Mouse (Mus musculus) embryonic facial prominence, embryonic 10.5 days (tissue): ENCODE results near the gene Trib2. TPM values are rescaled to one million over a fixed set of nuclear protein-coding genes. Genes with fewer than 3 reads are reported as not detected.

Experiments
- DNase-seq: peaks from one replicate; pipeline ENCODE4 v3.0.0-alpha.2; 2017; ENCODE audit warnings: low spot score
- H3K27ac ChIP-seq: fragments of 300-500 bp; sonication (generic); replicated peaks from 2 replicates; pipeline ENCODE4 v1.5.1; 2016; ENCODE audit warnings: mild to moderate bottlenecking
- H3K27me3 ChIP-seq: fragments of 300-500 bp; sonication (generic); replicated peaks from 2 replicates; pipeline ENCODE4 v1.6.1; 2016; ENCODE audit warnings: low read depth, mild to moderate bottlenecking; ENCODE audit not compliant: poor library complexity, severe bottlenecking
- H3K36me3 ChIP-seq: fragments of 300-500 bp; sonication (generic); replicated peaks from 2 replicates; pipeline ENCODE4 v1.6.1; 2016; ENCODE audit warnings: mild to moderate bottlenecking, moderate library complexity
- H3K4me1 ChIP-seq: fragments of 300-500 bp; sonication (generic); 2 replicates; pipeline ENCODE4 v1.6.1; 2016
- H3K4me3 ChIP-seq: fragments of 300-500 bp; sonication (generic); 2 replicates; pipeline ENCODE4 v1.5.1; 2016; ENCODE audit warnings: mild to moderate bottlenecking, moderate library complexity
- H3K9me3 ChIP-seq: fragments of 300-500 bp; sonication (generic); 2 replicates; pipeline ENCODE4 v1.6.1; 2016; ENCODE audit warnings: mild to moderate bottlenecking
- WGBS: fragments of 180-500 bp; shearing (Covaris S2); methylation state at CpG from one replicate; pipeline ENCODE4 v1.1.7; 2016; 5-methylcytosine and 5-hydroxymethylcytosine counted together
- polyA plus RNA-seq: library from polyadenylated mRNA; unstranded; fragments of >200 nt; fragmentation: Nextera tagmentation; extraction: Ambion mirVana; gene quantifications from 2 replicates; pipeline ENCODE4 v1.2.1, GENCODE M21; 2016

Trib2 gene
- polyA plus RNA-seq, 1 experiment from 2014 or later, result 43.4 TPM

GRCm38 (mm10) chr12:15831941-15832673, 15.4 kb upstream of the Trib2 start:
- 87% methylated on average over 3 of the region's 3 CpGs for WGBS
- H3K9me3 ChIP-seq, result no peaks in the 10 kb centered on the region
- H3K27ac ChIP-seq, result no peak overlapping the region
- DNase-seq, result no peak
- H3K36me3 ChIP-seq, result no peaks in the 10 kb centered on the region
- H3K4me1 ChIP-seq, result no peaks in the 10 kb centered on the region
- no peaks in the 10 kb centered on the region for H3K27me3 ChIP-seq
- no peak overlapping the region for H3K4me3 ChIP-seq

GRCm38 (mm10) chr12:15830750-15831149, 14.0 kb upstream of the Trib2 start:
- WGBS, result 82% methylated on average over 3 of the region's 3 CpGs
- no peaks in the 10 kb centered on the region for H3K27me3 ChIP-seq
- no peak overlapping the region for H3K27ac ChIP-seq
- no peaks in the 10 kb centered on the region for H3K36me3 ChIP-seq
- no peaks in the 10 kb centered on the region for H3K9me3 ChIP-seq
- no peaks in the 10 kb centered on the region for H3K4me1 ChIP-seq
- H3K4me3 ChIP-seq, result no peak overlapping the region
- no peak for DNase-seq

GRCm38 (mm10) chr12:15828815-15829398, 12.2 kb upstream of the Trib2 start:
- no peaks in the 10 kb centered on the region for H3K36me3 ChIP-seq
- no peak for DNase-seq
- no peak overlapping the region for H3K27ac ChIP-seq
- H3K9me3 ChIP-seq, result no peaks in the 10 kb centered on the region
- no peaks in the 10 kb centered on the region for H3K4me1 ChIP-seq
- 83% methylated on average over 2 of the region's 2 CpGs for WGBS
- H3K27me3 ChIP-seq, result no peaks in the 10 kb centered on the region
- H3K4me3 ChIP-seq, result no peak overlapping the region

- H3K9me3 ChIP-seq, result no peaks in the 10 kb centered on the region
- no peaks in the 10 kb centered on the region for H3K36me3 ChIP-seq
- H3K27ac ChIP-seq, result no peak overlapping the region
- H3K27me3 ChIP-seq, result no peaks in the 10 kb centered on the region
- no peak for DNase-seq
- no peak overlapping the region for H3K4me3 ChIP-seq
- H3K4me1 ChIP-seq, result peaks cover 10% of the 10 kb centered on the region
Measured at GRCm38 (mm10) chr12:15821019-15821418, 4.3 kb upstream of the Trib2 start.

GRCm38 (mm10) chr12:15817365-15817764, 643 bp upstream of the Trib2 start:
- 34% methylated on average over 4 of the region's 4 CpGs for whole genome bisulfite sequencing
- Histone ChIP-seq H3K27ac (peak overlapping the region; percentile 96), H3K27me3 (no peaks in the 10 kb centered on the region), H3K4me1 (peaks cover 25% of the 10 kb centered on the region), H3K9me3 (no peaks in the 10 kb centered on the region), H3K4me3 (peak overlapping the region; percentile 83), H3K36me3 (no peaks in the 10 kb centered on the region)
- peak; percentile 21 for DNase-seq

- peak; percentile 74 for DNase-seq
- Histone ChIP-seq H3K4me3 (peak overlapping the region; percentile 83), H3K4me1 (peaks cover 36% of the 10 kb centered on the region), H3K9me3 (no peaks in the 10 kb centered on the region), H3K27me3 (no peaks in the 10 kb centered on the region), H3K36me3 (no peaks in the 10 kb centered on the region), H3K27ac (peak overlapping the region; percentile 96)
- under 1% methylated on average over 23 of the region's 23 CpGs for WGBS
Measured at GRCm38 (mm10) chr12:15816254-15816605, 492 bp downstream of the Trib2 start.

- no peaks in the 10 kb centered on the region for H3K36me3 ChIP-seq
- under 1% methylated on average over 49 of the region's 49 CpGs for WGBS
- H3K4me3 ChIP-seq, result peak overlapping the region; percentile 83
- H3K9me3 ChIP-seq, result no peaks in the 10 kb centered on the region
- peaks cover 41% of the 10 kb centered on the region for H3K4me1 ChIP-seq
- peak; percentile 81 for DNase-seq
- peak overlapping the region; percentile 96 for H3K27ac ChIP-seq
- no peaks in the 10 kb centered on the region for H3K27me3 ChIP-seq
Measured at GRCm38 (mm10) chr12:15815576-15816253, 1.0 kb downstream of the Trib2 start.

GRCm38 (mm10) chr12:15815170-15815575, 1.5 kb downstream of the Trib2 start:
- Histone ChIP-seq H3K27me3 (no peaks in the 10 kb centered on the region), H3K4me1 (peaks cover 44% of the 10 kb centered on the region), H3K36me3 (no peaks in the 10 kb centered on the region), H3K27ac (peak overlapping the region; percentile 96), H3K9me3 (no peaks in the 10 kb centered on the region), H3K4me3 (peak overlapping the region; percentile 83)
- peak; percentile 70 for DNase-seq
- under 1% methylated on average over 23 of the region's 23 CpGs for WGBS

GRCm38 (mm10) chr12:15814249-15815081, 2.3 kb downstream of the Trib2 start:
- DNase-seq, result peak; percentile 67
- Histone ChIP-seq H3K4me1 (peaks cover 48% of the 10 kb centered on the region), H3K9me3 (no peaks in the 10 kb centered on the region), H3K36me3 (peaks cover 5% of the 10 kb centered on the region), H3K27me3 (no peaks in the 10 kb centered on the region), H3K27ac (peak overlapping the region; percentile 96), H3K4me3 (peak overlapping the region; percentile 83)
- WGBS, result under 1% methylated on average over 32 of the region's 32 CpGs

- Histone ChIP-seq H3K27ac (peak overlapping the region; percentile 61; the same call in 1 of the 2 replicates), H3K9me3 (no peaks in the 10 kb centered on the region), H3K27me3 (no peaks in the 10 kb centered on the region), H3K4me1 (peaks cover 48% of the 10 kb centered on the region), H3K4me3 (peak overlapping the region; percentile 83), H3K36me3 (peaks cover 12% of the 10 kb centered on the region)
- no peak for DNase-seq
- 16% methylated on average over 5 of the region's 5 CpGs for WGBS
Measured at GRCm38 (mm10) chr12:15813819-15814165, 2.9 kb downstream of the Trib2 start.

GRCm38 (mm10) chr12:15813133-15813818, 3.4 kb downstream of the Trib2 start:
- Histone ChIP-seq H3K4me1 (peaks cover 48% of the 10 kb centered on the region), H3K36me3 (peaks cover 17% of the 10 kb centered on the region), H3K27me3 (no peaks in the 10 kb centered on the region), H3K9me3 (no peaks in the 10 kb centered on the region), H3K4me3 (peak overlapping the region; percentile 83), H3K27ac (peak overlapping the region; percentile 61)
- peak; percentile 23 for DNase-seq
- WGBS, result 19% methylated on average over 12 of the region's 12 CpGs
